Mouse (Mus musculus): Measurements from ENCODE around the gene Iqschfp.
"Not testable (repeated sequence)": the region's sequence is repeated elsewhere in the genome, so short reads cannot be mapped to it uniquely, and the experiment has no call there.

Iqschfp gene

GRCm38 (mm10) chr3:68071395-68072386 lies 179.7 kb downstream of the Iqschfp start:
- DNase-seq (ENCODE audit: low read depth, low spot score): no peak

GRCm38 (mm10) chr3:68077406-68077805 lies 185.4 kb downstream of the Iqschfp start:
- DNase-seq (ENCODE audit: low read depth, low spot score): no peak

- no peak for DNase-seq (ENCODE audit: low read depth, low spot score)
These were observed 193.0 kb downstream of the Iqschfp start for GRCm38 (mm10) chr3:68085024-68085423.

- DNase-seq (ENCODE audit: low read depth, low spot score): no peak
These were observed 200.1 kb downstream of the Iqschfp start for GRCm38 (mm10) chr3:68092108-68092507.

GRCm38 (mm10) chr3:68096724-68097431 lies 204.8 kb downstream of the Iqschfp start:
- DNase-seq (ENCODE audit: low read depth, low spot score): no peak

GRCm38 (mm10) chr3:68099561-68099960 lies 207.5 kb downstream of the Iqschfp start:
- not testable (repeated sequence) for DNase-seq (ENCODE audit: low read depth, low spot score)

GRCm38 (mm10) chr3:68101343-68101742 lies 209.3 kb downstream of the Iqschfp start:
- DNase-seq (ENCODE audit: low read depth, low spot score): no peak

- no peak for DNase-seq (ENCODE audit: low read depth, low spot score)
These were observed 213.2 kb downstream of the Iqschfp start for GRCm38 (mm10) chr3:68105081-68105685.

GRCm38 (mm10) chr3:68121338-68121737 lies 229.3 kb downstream of the Iqschfp start:
- DNase-seq (ENCODE audit: low read depth, low spot score): no peak

GRCm38 (mm10) chr3:68126284-68126856 lies 234.3 kb downstream of the Iqschfp start:
- DNase-seq (ENCODE audit: low read depth, low spot score): no peak

- DNase-seq (ENCODE audit: low read depth, low spot score): no peak
These were observed 238.4 kb downstream of the Iqschfp start for GRCm38 (mm10) chr3:68130386-68130785.

- DNase-seq (ENCODE audit: low read depth, low spot score): no peak
These were observed 247.0 kb downstream of the Iqschfp start for GRCm38 (mm10) chr3:68138833-68139627.

GRCm38 (mm10) chr3:68150688-68151087 lies 258.7 kb downstream of the Iqschfp start:
- no peak for DNase-seq (ENCODE audit: low read depth, low spot score)

GRCm38 (mm10) chr3:68160175-68160574 lies 268.1 kb downstream of the Iqschfp start:
- no peak for DNase-seq (ENCODE audit: low read depth, low spot score)

GRCm38 (mm10) chr3:68160760-68161159 lies 268.7 kb downstream of the Iqschfp start:
- no peak for DNase-seq (ENCODE audit: low read depth, low spot score)

- no peak for DNase-seq (ENCODE audit: low read depth, low spot score)
These were observed 286.2 kb downstream of the Iqschfp start for GRCm38 (mm10) chr3:68178248-68178647.

GRCm38 (mm10) chr3:68187471-68187870 lies 295.4 kb downstream of the Iqschfp start:
- no peak for DNase-seq (ENCODE audit: low read depth, low spot score)

GRCm38 (mm10) chr3:68189100-68189499 lies 297.1 kb downstream of the Iqschfp start:
- no peak for DNase-seq (ENCODE audit: low read depth, low spot score)

GRCm38 (mm10) chr3:68196933-68197332 lies 304.9 kb downstream of the Iqschfp start:
- DNase-seq (ENCODE audit: low read depth, low spot score): no peak

GRCm38 (mm10) chr3:68201214-68201613 lies 309.2 kb downstream of the Iqschfp start:
- DNase-seq (ENCODE audit: low read depth, low spot score): no peak
